Mouse (Mus musculus): ENCODE measurements around the gene Gm20388.

The Gm20388 gene

GRCm38 (mm10) chr8:122437708-122438331 is 2527.2 kb downstream of the Gm20388 start:
- DNase-seq (ENCODE audit: low spot score in 2 of 2), result no peak

- DNase-seq (ENCODE audit: low spot score in 2 of 2), result no peak
These were observed 2528.7 kb downstream of the Gm20388 start for GRCm38 (mm10) chr8:122439336-122439735.

- no peak for DNase-seq (ENCODE audit: low spot score in 2 of 2)
These were observed 2530.7 kb downstream of the Gm20388 start for GRCm38 (mm10) chr8:122441326-122441725.

GRCm38 (mm10) chr8:122442356-122442755 is 2531.7 kb downstream of the Gm20388 start:
- DNase-seq (ENCODE audit: low spot score in 2 of 2), result no peak

- DNase-seq (ENCODE audit: low spot score in 2 of 2), result no peak
These were observed 2532.1 kb downstream of the Gm20388 start for GRCm38 (mm10) chr8:122442781-122443180.

- DNase-seq (ENCODE audit: low spot score in 2 of 2), result peak; percentile 99
These were observed 2532.8 kb downstream of the Gm20388 start, which contains the start of gene Mvd for GRCm38 (mm10) chr8:122443262-122444006. TSS of gene Mvd (minus strand) at chr8:122443422.

GRCm38 (mm10) chr8:122444058-122444748 is 2533.6 kb downstream of the Gm20388 start:
- peak; percentile 58 to 86 for DNase-seq (ENCODE audit: low spot score in 2 of 2)

GRCm38 (mm10) chr8:122445203-122445602 is 2534.6 kb downstream of the Gm20388 start:
- no peak for DNase-seq (ENCODE audit: low spot score in 2 of 2)

GRCm38 (mm10) chr8:122451161-122451703 is 2540.6 kb downstream of the Gm20388 start:
- DNase-seq (ENCODE audit: low spot score in 2 of 2), result no peak

GRCm38 (mm10) chr8:122452154-122452553 is 2541.5 kb downstream of the Gm20388 start:
- no peak for DNase-seq (ENCODE audit: low spot score in 2 of 2)

- DNase-seq (ENCODE audit: low spot score in 2 of 2), result no peak
These were observed 2543.8 kb downstream of the Gm20388 start for GRCm38 (mm10) chr8:122454409-122454808.

- DNase-seq (ENCODE audit: low spot score in 2 of 2), result no peak
These were observed 2546.5 kb downstream of the Gm20388 start for GRCm38 (mm10) chr8:122457171-122457570.

GRCm38 (mm10) chr8:122459218-122459900 is 2548.7 kb downstream of the Gm20388 start:
- DNase-seq (ENCODE audit: low spot score in 2 of 2), result no peak

GRCm38 (mm10) chr8:122459990-122460389 is 2549.3 kb downstream of the Gm20388 start:
- no peak for DNase-seq (ENCODE audit: low spot score in 2 of 2)

- no peak for DNase-seq (ENCODE audit: low spot score in 2 of 2)
These were observed 2550.2 kb downstream of the Gm20388 start, which contains the start of gene Snai3 for GRCm38 (mm10) chr8:122460524-122461472. TSS of gene Snai3 (minus strand) at chr8:122460733.

- DNase-seq (ENCODE audit: low spot score in 2 of 2), result peak; percentile 79 to 84
These were observed 2551.0 kb downstream of the Gm20388 start for GRCm38 (mm10) chr8:122461473-122462148.

- DNase-seq (ENCODE audit: low spot score in 2 of 2), result no peak
These were observed 2551.9 kb downstream of the Gm20388 start for GRCm38 (mm10) chr8:122462510-122462909.

- no peak for DNase-seq (ENCODE audit: low spot score in 2 of 2)
These were observed 2553.3 kb downstream of the Gm20388 start for GRCm38 (mm10) chr8:122463651-122464640.

GRCm38 (mm10) chr8:122464985-122465384 is 2554.3 kb downstream of the Gm20388 start:
- DNase-seq (ENCODE audit: low spot score in 2 of 2), result no peak

Measured in left cerebral cortex, adult 9 months (tissue).